Mouse (Mus musculus): ENCODE results near the gene Xdh. TPM values are rescaled to one million over a fixed set of nuclear protein-coding genes. Genes with fewer than 3 reads are reported as not detected.

Xdh gene
- polyA plus RNA-seq, 1 experiment from 2014 or later = 8.0 TPM

DNA sequence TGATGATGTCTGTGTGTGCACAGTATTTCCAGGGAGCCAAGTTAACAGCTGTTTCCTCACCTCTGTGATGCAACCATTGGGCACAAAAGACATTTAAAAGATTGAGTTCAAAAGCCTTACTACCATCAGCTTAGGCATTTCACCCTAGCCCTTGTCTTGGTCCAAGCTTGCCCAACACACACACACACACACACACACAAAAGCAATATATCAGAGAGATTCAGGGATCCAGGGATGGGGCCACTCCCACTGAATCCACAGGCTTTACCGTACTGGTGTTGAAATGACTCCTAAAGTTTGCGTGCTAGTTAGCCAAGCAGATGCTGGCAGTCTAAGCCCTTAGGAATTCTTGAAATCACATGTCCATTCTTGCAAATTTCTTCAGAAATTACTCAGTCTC is 1.2 kb downstream of the Xdh start:
- H3K27me3 ChIP-seq (ENCODE audit: control insufficient read depth, insufficient read depth, low read length) = no peaks in the 10 kb centered on the region

DNA sequence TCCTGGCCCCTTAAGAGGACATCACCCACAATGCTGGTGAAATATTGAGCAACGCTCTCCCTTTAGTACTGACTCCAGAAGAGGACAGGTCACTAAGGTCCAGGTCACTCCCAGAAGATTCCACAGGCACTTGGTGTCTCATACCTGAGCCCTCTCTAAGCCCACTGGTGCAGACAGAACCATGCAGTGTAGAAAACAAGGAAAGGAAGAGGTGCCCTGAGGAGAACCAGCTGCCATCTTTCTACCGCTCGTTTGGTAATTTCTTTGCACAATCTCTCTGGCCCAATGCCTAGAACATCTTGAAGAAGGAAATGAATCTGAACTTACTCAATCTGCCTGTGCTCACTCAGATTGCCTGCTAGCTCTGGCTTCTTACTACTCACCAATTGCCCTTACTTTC is 2.0 kb downstream of the Xdh start:
- Histone ChIP-seq H3K27ac (ENCODE audit: low read length) (no peak overlapping the region), H3K9ac (ENCODE audit: low read length) (no peak overlapping the region), H3K4me3 (replicated peaks; ENCODE audit: low read length) (no peak overlapping the region), H3K36me3 (ENCODE audit: control insufficient read depth, insufficient read depth, low read length) (no peaks in the 10 kb centered on the region), H3K4me1 (ENCODE audit: control insufficient read depth, insufficient read depth, low read length) (no peaks in the 10 kb centered on the region), H3K9me3 (replicated peaks; ENCODE audit: control insufficient read depth, low read length) (no peaks in the 10 kb centered on the region), H3K27me3 (ENCODE audit: control insufficient read depth, insufficient read depth, low read length) (no peaks in the 10 kb centered on the region), H3K4me2 (ENCODE audit: low read depth, low read length) (no peak overlapping the region)
- no peak for ATAC-seq (ENCODE audit: insufficient read depth, low FRiP score)
- 55% methylated on average over 3 of the region's 3 CpGs for WGBS

More for the DNA sequence above, 1.2 kb downstream of the Xdh start:
- H3K36me3 ChIP-seq (ENCODE audit: control insufficient read depth, insufficient read depth, low read length) = no peaks in the 10 kb centered on the region
- no peaks in the 10 kb centered on the region for H3K4me1 ChIP-seq (ENCODE audit: control insufficient read depth, insufficient read depth, low read length)
- H3K4me2 ChIP-seq (ENCODE audit: low read depth, low read length) = no peak overlapping the region
- no peak overlapping the region for H3K9ac ChIP-seq (ENCODE audit: low read length)
- H3K9me3 ChIP-seq (replicated peaks; ENCODE audit: control insufficient read depth, low read length) = no peaks in the 10 kb centered on the region
- H3K4me3 ChIP-seq (replicated peaks; ENCODE audit: low read length) = peak overlapping the region; percentile 10; the same call in 1 of the 2 replicates
- 65% methylated on average over 2 of the region's 2 CpGs for WGBS
- H3K27ac ChIP-seq (ENCODE audit: low read length) = no peak overlapping the region
- ATAC-seq (ENCODE audit: insufficient read depth, low FRiP score) = no peak

DNA sequence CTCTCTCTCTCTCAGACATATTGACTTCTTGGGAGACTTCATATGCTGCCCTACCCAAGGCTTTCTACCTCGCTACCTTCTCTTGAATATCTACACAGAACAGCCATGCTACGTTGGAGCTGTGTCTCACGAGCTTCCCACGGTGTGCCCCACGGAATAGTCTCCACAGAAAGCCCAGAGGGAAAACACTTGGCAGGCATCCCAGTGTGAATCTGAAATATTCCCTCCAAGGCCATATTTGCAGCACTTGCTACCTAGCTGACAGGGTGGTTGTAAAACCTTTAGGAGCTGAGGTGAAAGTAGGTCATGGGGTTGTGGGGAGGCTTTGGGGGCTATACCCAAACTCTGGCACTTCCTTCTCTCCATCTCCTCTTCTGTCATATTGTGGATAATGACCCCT is 3.1 kb downstream of the Xdh start:
- no peaks in the 10 kb centered on the region for H3K27me3 ChIP-seq (ENCODE audit: control insufficient read depth, insufficient read depth, low read length)
- ATAC-seq (ENCODE audit: insufficient read depth, low FRiP score) = no peak
- 67% methylated on average over 5 of the region's 5 CpGs for WGBS
- H3K36me3 ChIP-seq (ENCODE audit: control insufficient read depth, insufficient read depth, low read length) = no peaks in the 10 kb centered on the region
- no peak overlapping the region for H3K4me3 ChIP-seq (replicated peaks; ENCODE audit: low read length)
- H3K4me1 ChIP-seq (ENCODE audit: control insufficient read depth, insufficient read depth, low read length) = no peaks in the 10 kb centered on the region
- no peaks in the 10 kb centered on the region for H3K9me3 ChIP-seq (replicated peaks; ENCODE audit: control insufficient read depth, low read length)
- no peak overlapping the region for H3K9ac ChIP-seq (ENCODE audit: low read length)
- no peak overlapping the region for H3K4me2 ChIP-seq (ENCODE audit: low read depth, low read length)
- H3K27ac ChIP-seq (ENCODE audit: low read length) = no peak overlapping the region

DNA sequence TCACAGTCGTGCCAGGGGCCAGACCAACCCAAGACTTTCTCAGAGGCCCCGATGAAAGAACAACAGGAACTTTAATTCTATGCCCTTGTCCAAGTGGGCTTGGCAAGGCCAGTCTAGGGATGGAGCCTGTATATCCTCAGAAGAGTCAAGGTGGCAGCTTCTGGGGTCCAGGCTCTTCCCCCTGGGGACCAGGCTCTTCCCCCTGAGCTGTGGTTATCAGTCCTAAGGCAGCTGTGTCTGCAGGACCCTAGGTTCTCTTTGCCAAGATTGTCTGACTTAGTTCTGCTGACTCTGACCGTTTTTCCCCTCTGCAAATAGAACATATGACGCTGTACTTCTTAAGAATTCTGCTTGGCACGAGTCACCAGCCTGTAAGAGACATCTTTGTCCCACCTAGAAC is 5.3 kb downstream of the Xdh start:
- no peak overlapping the region for H3K4me2 ChIP-seq (ENCODE audit: low read depth, low read length)
- 77% methylated on average over 5 of the region's 5 CpGs for WGBS
- H3K4me3 ChIP-seq (replicated peaks; ENCODE audit: low read length) = no peak overlapping the region
- H3K27ac ChIP-seq (ENCODE audit: low read length) = no peak overlapping the region
- H3K36me3 ChIP-seq (ENCODE audit: control insufficient read depth, insufficient read depth, low read length) = no peaks in the 10 kb centered on the region
- no peaks in the 10 kb centered on the region for H3K27me3 ChIP-seq (ENCODE audit: control insufficient read depth, insufficient read depth, low read length)
- no peak overlapping the region for H3K9ac ChIP-seq (ENCODE audit: low read length)
- ATAC-seq (ENCODE audit: insufficient read depth, low FRiP score) = no peak
- no peaks in the 10 kb centered on the region for H3K4me1 ChIP-seq (ENCODE audit: control insufficient read depth, insufficient read depth, low read length)
- no peaks in the 10 kb centered on the region for H3K9me3 ChIP-seq (replicated peaks; ENCODE audit: control insufficient read depth, low read length)

DNA sequence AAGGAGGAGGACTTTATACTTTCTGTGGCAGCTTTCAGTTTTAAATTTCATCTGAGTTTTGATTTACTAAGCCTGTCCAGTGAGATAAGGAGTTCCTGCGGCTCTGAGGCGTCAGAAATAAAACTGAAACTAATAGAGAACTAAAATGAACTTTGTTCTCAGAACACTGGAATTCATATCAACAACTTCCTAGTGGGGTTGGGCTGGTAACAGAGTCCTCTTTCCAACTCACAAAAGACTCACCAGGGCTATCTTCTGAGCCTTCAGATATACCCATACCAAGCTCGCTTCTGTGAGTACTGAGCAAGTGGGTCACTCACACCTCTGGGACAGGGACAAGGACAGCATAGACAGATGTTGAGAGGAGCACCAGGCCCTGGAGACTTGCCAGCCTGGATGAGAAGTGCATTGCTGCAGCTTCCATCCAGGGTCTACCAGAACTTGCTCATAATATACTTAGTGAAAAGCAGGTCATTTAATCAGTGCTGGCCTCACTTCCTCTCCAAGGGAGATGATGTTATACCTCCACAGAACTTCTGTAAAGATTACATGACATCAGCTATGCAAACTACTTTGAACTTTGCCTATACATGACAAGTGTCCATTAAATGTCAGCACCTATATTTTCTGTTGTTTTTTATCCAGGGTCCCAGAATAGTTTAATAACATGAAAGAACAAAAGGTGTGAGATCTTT is 7.6 kb downstream of the Xdh start:
- peak overlapping the region; percentile 46; the same call in 1 of the 2 replicates for H3K27ac ChIP-seq (ENCODE audit: low read length)
- H3K27me3 ChIP-seq (ENCODE audit: control insufficient read depth, insufficient read depth, low read length) = no peaks in the 10 kb centered on the region
- no peaks in the 10 kb centered on the region for H3K9me3 ChIP-seq (replicated peaks; ENCODE audit: control insufficient read depth, low read length)
- no peak overlapping the region for H3K9ac ChIP-seq (ENCODE audit: low read length)
- no peaks in the 10 kb centered on the region for H3K4me1 ChIP-seq (ENCODE audit: control insufficient read depth, insufficient read depth, low read length)
- WGBS = 48% methylated on average over 3 of the region's 3 CpGs
- peak; percentile 40; the same call in 1 of the 2 replicates for ATAC-seq (ENCODE audit: insufficient read depth, low FRiP score)
- peak overlapping the region; percentile 14; the same call in 1 of the 2 replicates for H3K4me2 ChIP-seq (ENCODE audit: low read depth, low read length)
- no peaks in the 10 kb centered on the region for H3K36me3 ChIP-seq (ENCODE audit: control insufficient read depth, insufficient read depth, low read length)
- no peak overlapping the region for H3K4me3 ChIP-seq (replicated peaks; ENCODE audit: low read length)

DNA sequence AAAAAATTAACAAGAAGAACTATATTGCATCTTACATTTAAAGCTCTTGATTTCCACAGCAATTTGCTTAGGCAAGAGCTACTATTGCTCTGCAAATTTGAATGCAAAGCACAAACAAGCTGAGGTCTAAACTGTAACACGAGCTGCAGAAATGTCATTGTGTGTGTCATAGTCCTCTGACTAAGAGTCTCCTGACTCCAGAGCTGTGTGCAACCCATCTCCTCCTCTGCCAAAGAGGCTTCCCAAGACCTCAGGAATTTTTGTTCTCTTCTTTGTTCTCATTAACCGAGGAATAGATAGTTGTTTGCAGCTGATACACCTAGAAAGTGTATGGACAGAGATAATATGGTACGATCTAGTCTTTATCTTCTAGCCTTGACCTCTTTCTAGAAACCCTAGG is 8.2 kb downstream of the Xdh start:
- Histone ChIP-seq H3K9me3 (replicated peaks; ENCODE audit: control insufficient read depth, low read length) (no peaks in the 10 kb centered on the region), H3K36me3 (ENCODE audit: control insufficient read depth, insufficient read depth, low read length) (no peaks in the 10 kb centered on the region), H3K27ac (ENCODE audit: low read length) (no peak overlapping the region), H3K9ac (ENCODE audit: low read length) (no peak overlapping the region), H3K4me1 (ENCODE audit: control insufficient read depth, insufficient read depth, low read length) (no peaks in the 10 kb centered on the region), H3K4me2 (ENCODE audit: low read depth, low read length) (peak overlapping the region; percentile 14; the same call in 1 of the 2 replicates), H3K27me3 (ENCODE audit: control insufficient read depth, insufficient read depth, low read length) (no peaks in the 10 kb centered on the region), H3K4me3 (replicated peaks; ENCODE audit: low read length) (no peak overlapping the region)
- 61% methylated on average over 3 of the region's 3 CpGs for WGBS
- no peak for ATAC-seq (ENCODE audit: insufficient read depth, low FRiP score)

DNA sequence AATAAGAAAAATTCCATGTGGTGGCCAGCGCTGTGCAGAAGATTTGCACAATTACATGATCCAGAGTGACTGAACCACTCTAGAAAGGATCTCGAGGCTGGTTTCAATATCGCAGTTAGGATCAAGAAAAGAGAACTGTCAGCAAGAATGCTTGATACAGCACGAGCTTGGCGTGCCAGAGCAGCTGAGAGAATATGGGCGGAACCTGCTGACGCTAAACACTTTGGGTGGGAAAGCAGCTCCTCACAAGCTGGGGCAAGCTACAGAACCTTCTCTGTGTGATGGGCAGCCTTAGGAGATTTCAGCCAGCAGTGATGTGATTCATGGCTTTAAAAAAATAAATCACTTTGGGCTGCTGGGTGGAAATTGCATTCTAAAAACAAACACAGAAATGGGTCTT is 12.9 kb downstream of the Xdh start:
- H3K27me3 ChIP-seq (ENCODE audit: control insufficient read depth, insufficient read depth, low read length) = no peaks in the 10 kb centered on the region
- H3K4me1 ChIP-seq (ENCODE audit: control insufficient read depth, insufficient read depth, low read length) = no peaks in the 10 kb centered on the region
- no peak for ATAC-seq (ENCODE audit: insufficient read depth, low FRiP score)
- no peak overlapping the region for H3K4me3 ChIP-seq (replicated peaks; ENCODE audit: low read length)
- H3K9me3 ChIP-seq (replicated peaks; ENCODE audit: control insufficient read depth, low read length) = no peaks in the 10 kb centered on the region
- no peak overlapping the region for H3K9ac ChIP-seq (ENCODE audit: low read length)
- no peaks in the 10 kb centered on the region for H3K36me3 ChIP-seq (ENCODE audit: control insufficient read depth, insufficient read depth, low read length)
- WGBS = 69% methylated on average over 7 of the region's 7 CpGs
- H3K4me2 ChIP-seq (ENCODE audit: low read depth, low read length) = no peak overlapping the region
- no peak overlapping the region for H3K27ac ChIP-seq (ENCODE audit: low read length)

DNA sequence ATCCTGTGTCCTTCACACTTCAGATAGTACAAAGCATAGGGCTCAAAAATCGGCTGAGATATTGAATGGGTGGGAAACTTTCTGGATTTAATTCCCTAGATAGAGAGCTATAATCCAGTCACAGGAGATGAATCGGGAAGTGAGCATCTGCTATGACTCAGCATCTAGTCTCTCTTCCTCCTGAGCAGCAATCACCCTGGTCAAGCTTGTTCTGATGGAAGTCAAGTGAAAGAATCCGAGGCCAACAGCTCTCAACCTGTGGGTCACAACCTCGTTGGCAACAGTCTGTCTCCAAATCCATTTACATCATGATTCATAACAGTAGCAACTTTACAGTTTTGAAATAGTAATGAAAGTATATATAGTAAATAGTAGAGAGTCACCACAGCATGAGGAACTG is 14.8 kb downstream of the Xdh start:
- no peak for ATAC-seq (ENCODE audit: insufficient read depth, low FRiP score)
- 73% methylated on average over 4 of the region's 4 CpGs for WGBS

DNA sequence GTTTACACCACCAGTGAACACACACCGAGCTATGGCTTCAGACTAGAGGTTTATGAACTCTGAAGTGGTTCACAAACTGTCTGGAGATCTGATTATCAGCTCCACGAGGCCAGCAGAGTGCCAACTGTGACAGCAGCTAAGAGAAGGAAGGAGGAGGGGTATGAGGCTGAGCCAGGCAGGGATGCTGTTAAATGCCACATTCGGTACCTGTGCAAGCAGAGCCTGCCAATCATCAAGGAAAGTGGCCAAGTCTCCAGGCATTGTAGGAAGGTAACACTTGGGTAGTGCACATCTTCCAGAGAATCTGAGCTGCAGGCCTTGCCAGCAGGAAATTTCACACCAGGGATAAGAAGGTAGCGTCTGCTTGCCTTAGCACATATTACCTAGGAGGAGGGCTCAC is 15.7 kb downstream of the Xdh start:
- Histone ChIP-seq H3K27me3 (ENCODE audit: control insufficient read depth, insufficient read depth, low read length) (no peaks in the 10 kb centered on the region), H3K27ac (ENCODE audit: low read length) (no peak overlapping the region), H3K9ac (ENCODE audit: low read length) (no peak overlapping the region), H3K4me3 (replicated peaks; ENCODE audit: low read length) (no peak overlapping the region), H3K4me1 (ENCODE audit: control insufficient read depth, insufficient read depth, low read length) (no peaks in the 10 kb centered on the region), H3K4me2 (ENCODE audit: low read depth, low read length) (no peak overlapping the region), H3K9me3 (replicated peaks; ENCODE audit: control insufficient read depth, low read length) (no peaks in the 10 kb centered on the region), H3K36me3 (ENCODE audit: control insufficient read depth, insufficient read depth, low read length) (no peaks in the 10 kb centered on the region)
- ATAC-seq (ENCODE audit: insufficient read depth, low FRiP score) = no peak
- 76% methylated on average over 4 of the region's 4 CpGs for WGBS

More for the DNA sequence above, 14.8 kb downstream of the Xdh start:
- Histone ChIP-seq H3K36me3 (ENCODE audit: control insufficient read depth, insufficient read depth, low read length) (no peaks in the 10 kb centered on the region), H3K27ac (ENCODE audit: low read length) (no peak overlapping the region), H3K4me1 (ENCODE audit: control insufficient read depth, insufficient read depth, low read length) (no peaks in the 10 kb centered on the region), H3K4me3 (replicated peaks; ENCODE audit: low read length) (no peak overlapping the region), H3K4me2 (ENCODE audit: low read depth, low read length) (no peak overlapping the region), H3K27me3 (ENCODE audit: control insufficient read depth, insufficient read depth, low read length) (no peaks in the 10 kb centered on the region), H3K9ac (ENCODE audit: low read length) (no peak overlapping the region), H3K9me3 (replicated peaks; ENCODE audit: control insufficient read depth, low read length) (no peaks in the 10 kb centered on the region)
